Mouse (Mus musculus) c-Kit-positive CD71-positive TER-119-positive erythroid progenitor cells, embryonic 14.5 days (primary cell): ENCODE measurements around the gene Gm17631.
"Not testable (repeated sequence)": the region's sequence is repeated elsewhere in the genome, so short reads cannot be mapped to it uniquely, and the experiment has no call there.

ENCODE experiments used
- DNase-seq: peaks from one replicate; pipeline ENCODE4 v3.0.0-alpha.2; 2013; ENCODE audit warnings: low spot score

Gm17631 gene

GRCm38 (mm10) chr6:129862349-129862748, at the start of gene Gm17631:
Gene Gm17631 (plus strand): TSS chr6:129862649.
- DNase-seq, result not testable (repeated sequence)

- DNase-seq, result no peak
These were observed 44.7 kb upstream of the Gm17631 start for GRCm38 (mm10) chr6:129817731-129818130.

GRCm38 (mm10) chr6:129824004-129824403, 38.4 kb upstream of the Gm17631 start:
- DNase-seq, result no peak

- DNase-seq, result no peak
These were observed 36.9 kb upstream of the Gm17631 start for GRCm38 (mm10) chr6:129825559-129825958.

- no peak for DNase-seq
These were observed 14.1 kb downstream of the Gm17631 start, which contains the start of gene Klra17 for GRCm38 (mm10) chr6:129876549-129876948. Gene Klra17 (minus strand): TSS chr6:129876672.

- DNase-seq, result no peak
These were observed 20.1 kb downstream of the Gm17631 start for GRCm38 (mm10) chr6:129882525-129882924.
